In the genomic region with DNA sequence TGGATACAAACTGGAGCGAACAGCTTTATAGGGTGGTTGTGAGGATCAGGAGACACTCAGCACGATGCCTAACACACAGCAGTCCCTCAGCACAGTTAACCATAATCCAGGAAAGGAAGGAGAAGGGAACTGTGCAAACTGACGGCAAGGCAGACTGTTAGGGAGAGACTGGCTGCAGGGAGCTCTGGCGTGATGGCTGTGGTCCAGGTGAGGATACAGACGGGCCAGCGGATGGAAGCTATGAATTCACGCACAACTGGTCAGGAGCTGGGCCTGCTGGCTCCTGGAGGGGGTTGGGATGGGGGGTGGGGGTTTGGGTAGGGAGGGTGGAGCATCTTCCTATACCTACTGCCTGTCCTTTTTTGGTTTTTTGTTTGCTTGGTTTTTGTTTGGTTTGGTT, we compare ENCODE assay signal across 19 mouse cellular contexts. TPM values are rescaled to one million over a fixed set of nuclear protein-coding genes. Genes with fewer than 3 reads are reported as not detected.
"Had no signal": no experiment of that assay in that cellular context is flagged by ENCODE, and none has a peak within 500 bp of the region (broad histone marks: within the 10 kb centered on the region; RNA-seq: fewer than 3 reads in every experiment).

No protein-coding gene starts in this region.

- H3K36me3 ChIP-seq: liver, embryonic 15.5 days; lung, embryonic 15.5 days; neural tube, embryonic 12.5 days; stomach, embryonic 15.5 days had no signal

- DNase-seq: liver, postnatal 0 days; lung, adult 2 months; lung, postnatal 14 days; lung, postnatal 36 days; right cerebral cortex, postnatal 14 days; thymus, adult 2 months; thymus, postnatal 25 days; thymus, postnatal 4 days had no signal

- ATAC-seq: liver, postnatal 0 days; lung, postnatal 0 days; midbrain, embryonic 16.5 days had no signal

- H3K9ac ChIP-seq: liver, embryonic 15.5 days; liver, postnatal 0 days; lung, embryonic 15.5 days; midbrain, embryonic 12.5 days; neural tube, embryonic 12.5 days; stomach, embryonic 15.5 days had no signal

- H3K27me3 ChIP-seq: liver, embryonic 15.5 days; lung, embryonic 15.5 days; midbrain, embryonic 12.5 days; neural tube, embryonic 12.5 days; stomach, embryonic 15.5 days had no signal

- H3K4me2 ChIP-seq: liver, embryonic 15.5 days; lung, embryonic 15.5 days; midbrain, embryonic 12.5 days; neural tube, embryonic 12.5 days; stomach, embryonic 15.5 days had no signal

- H3K4me1 ChIP-seq: liver, embryonic 15.5 days; lung, embryonic 15.5 days had no signal

- H3K9me3 ChIP-seq: liver, embryonic 15.5 days; lung, embryonic 15.5 days; megakaryocyte, embryonic 14.5 days; midbrain, embryonic 12.5 days; neural tube, embryonic 12.5 days; stomach, embryonic 15.5 days had no signal

- H3K27ac ChIP-seq: liver, embryonic 15.5 days; lung, embryonic 15.5 days; macrophage; midbrain, embryonic 12.5 days; neural tube, embryonic 12.5 days; stomach, embryonic 15.5 days; stomach, postnatal 0 days had no signal

- H3K4me3 ChIP-seq: liver, embryonic 15.5 days; lung, embryonic 15.5 days; megakaryocyte, embryonic 14.5 days; midbrain, embryonic 12.5 days; neural tube, embryonic 12.5 days; stomach, embryonic 15.5 days had no signal

RNA-seq across cellular contexts. Expression of gene Gm4353, which starts 41.2 kb away (rescaled TPM):
- total RNA-seq: neutrophil, adult 5-6 weeks had no signal
